In the genomic region with DNA sequence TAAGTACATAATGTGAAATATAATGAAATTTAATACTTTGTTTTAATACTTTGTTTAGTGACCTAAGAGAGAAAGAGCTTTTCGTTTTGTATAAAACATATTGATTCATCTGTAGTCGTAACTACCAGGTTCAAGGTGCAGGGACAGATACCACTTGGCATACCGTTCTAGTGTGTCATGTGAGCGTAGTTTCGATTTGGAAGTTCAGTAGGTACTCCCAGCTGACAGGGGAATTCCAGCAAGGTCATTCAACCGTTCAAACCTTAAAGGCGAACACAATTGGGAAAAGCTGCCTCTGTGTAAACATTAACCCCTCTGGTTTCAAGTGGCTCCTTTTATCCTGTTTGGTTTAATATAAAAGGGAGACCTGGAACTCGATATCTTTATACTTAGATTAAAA, we compare ENCODE assay signal across 10 mouse cellular contexts. TPM values are rescaled to one million over a fixed set of nuclear protein-coding genes. Genes with fewer than 3 reads are reported as not detected.
A peak's percentile ranks its signal among the peaks of the same experiment; 100 is the strongest.
DNase-seq lines count a peak whose midpoint lies in the region; ATAC-seq and TF ChIP-seq lines count a peak whose summit lies in the region.
"Had no signal": no experiment of that assay in that cellular context is flagged by ENCODE, and none has a peak within 500 bp of the region (broad histone marks: within the 10 kb centered on the region; RNA-seq: fewer than 3 reads in every experiment).

No protein-coding gene starts in this region.

- intact Hi-C loops in gastrocnemius, adult 2 months (cut with DNase I) = no loop called here

- whole genome bisulfite sequencing in intestine, embryonic 16.5 days = 31% methylated on average over 8 of the region's 8 CpGs
- 17% methylated on average over 8 of the region's 8 CpGs for WGBS in large intestine, adult 2 months

- H3K9ac ChIP-seq in CH12.LX (ENCODE audit: insufficient read depth, low read depth) = no peak overlapping the region
- no peak overlapping the region for H3K9ac ChIP-seq in intestine, embryonic 16.5 days (ENCODE audit: low read depth, low read length)
- H3K9ac ChIP-seq: limb, embryonic 13.5 days had no signal

- H3K27ac ChIP-seq in gastrocnemius, adult 2 months = peak overlapping the region; percentile 46; the same call in 1 of the 2 replicates
- H3K27ac ChIP-seq in CH12.LX (ENCODE audit: insufficient read depth, low read depth) = no peak overlapping the region
- H3K27ac ChIP-seq in intestine, embryonic 16.5 days (ENCODE audit: low read length) = no peak overlapping the region
- H3K27ac ChIP-seq: limb, embryonic 13.5 days had no signal

- TF ChIP-seq CTCF in gastrocnemius, adult 2 months (IDR thresholded peaks at IDR 0.05) = no peak
- TF ChIP-seq CTCF in CH12.LX (conservative IDR thresholded peaks at IDR 0.05 in 1 of 2, IDR thresholded peaks at IDR 0.05 in 1 of 2; ENCODE audit: low read depth in 2 of 2, low read length in 2 of 2) = no peak

- peaks cover 0 to 2% of the 10 kb centered on the region in 2 experiments for H3K36me3 ChIP-seq in CH12.LX (replicated peaks in 1 of 2; ENCODE audit: control insufficient read depth in 1 of 2, insufficient read depth in 1 of 2, low read length in 1 of 2)
- H3K36me3 ChIP-seq in intestine, embryonic 16.5 days (ENCODE audit: control insufficient read depth, insufficient read depth, low read length) = no peaks in the 10 kb centered on the region
- H3K36me3 ChIP-seq: limb, embryonic 13.5 days had no signal

- no peaks in the 10 kb centered on the region for H3K27me3 ChIP-seq in CH12.LX (replicated peaks)
- H3K27me3 ChIP-seq in intestine, embryonic 16.5 days (replicated peaks; ENCODE audit: control insufficient read depth, insufficient read depth, low read length) = no peaks in the 10 kb centered on the region
- H3K27me3 ChIP-seq: limb, embryonic 13.5 days had no signal

- in situ Hi-C loops in CH12.LX (cut with MboI; ENCODE audit: low pct_ligation_motif_present, low pct_unique_long_range_greater_than_20kb, low sequenced_read_pairs) = no loop called here

- H3K4me1 ChIP-seq in CH12.LX (ENCODE audit: control insufficient read depth in 1 of 2, insufficient read depth in 2 of 2) = peaks cover 11 to 41% of the 10 kb centered on the region in 2 experiments
- peaks cover 3% of the 10 kb centered on the region; the same call in 1 of the 2 replicates for H3K4me1 ChIP-seq in intestine, embryonic 16.5 days (ENCODE audit: control insufficient read depth, insufficient read depth, low read length)
- H3K4me1 ChIP-seq: limb, embryonic 13.5 days had no signal

- no peak for TF ChIP-seq POLR2A in CH12.LX (IDR thresholded peaks at IDR 0.05; ENCODE audit: low read depth, low read length)

- peak; percentile 77 for TF ChIP-seq EP300 in CH12.LX (IDR thresholded peaks at IDR 0.05; ENCODE audit: low read length)

- no peak for TF ChIP-seq RAD21 in CH12.LX (IDR thresholded peaks at IDR 0.05; ENCODE audit: low read depth, low read length)

- peak overlapping the region; percentile 56 for H3K4me3 ChIP-seq in gastrocnemius, adult 2 months
- no peak overlapping the region for H3K4me3 ChIP-seq in CH12.LX (replicated peaks in 1 of 3; ENCODE audit: low read depth in 2 of 3, low read length in 2 of 3, poor library complexity in 1 of 3)
- H3K4me3 ChIP-seq in intestine, embryonic 16.5 days (ENCODE audit: low read length) = no peak overlapping the region
- H3K4me3 ChIP-seq: limb, embryonic 13.5 days had no signal

- DNase-seq in gastrocnemius, adult 2 months = no peak
- no peak for DNase-seq in gastrocnemius, postnatal 4 days (ENCODE audit: low spot score in 2 of 2)
- peak; percentile 27 for DNase-seq in CH12.LX (ENCODE audit: extremely low read depth)
- DNase-seq in large intestine, adult 2 months (ENCODE audit: low read depth, low spot score) = peak; percentile 75
- DNase-seq in ovary, postnatal 36 days (ENCODE audit: low spot score) = no peak
- DNase-seq in thymus, postnatal 0 days (ENCODE audit: low spot score) = no peak
- no peak for DNase-seq in spleen, postnatal 36 days (ENCODE audit: low spot score in 2 of 2)

- peak overlapping the region; percentile 95 for H3K4me2 ChIP-seq in CH12.LX (ENCODE audit: insufficient read depth, low read depth, poor library complexity, severe bottlenecking)
- H3K4me2 ChIP-seq in intestine, embryonic 16.5 days (ENCODE audit: low read depth, low read length) = no peak overlapping the region
- H3K4me2 ChIP-seq: limb, embryonic 13.5 days had no signal

- ATAC-seq in intestine, embryonic 16.5 days = peak; percentile 86

- no peaks in the 10 kb centered on the region for H3K79me2 ChIP-seq in CH12.LX (replicated peaks; ENCODE audit: control insufficient read depth, extremely low read depth, insufficient read depth, poor library complexity, severe bottlenecking)

- H3K9me3 ChIP-seq in CH12.LX (replicated peaks; ENCODE audit: low read length) = no peaks in the 10 kb centered on the region
- no peaks in the 10 kb centered on the region for H3K9me3 ChIP-seq in intestine, embryonic 16.5 days (ENCODE audit: control insufficient read depth, low read length)
- H3K9me3 ChIP-seq: limb, embryonic 13.5 days had no signal

- dilution Hi-C loops in CH12.LX (cut with MboI; ENCODE audit: extremely low pct_ligation_motif_present, extremely low pct_unique_long_range_greater_than_20kb, low sequenced_read_pairs) = no loop called here

TF ChIP-seq in CH12.LX, 34 proteins besides CTCF, POLR2A, EP300 and RAD21:
- TF ChIP-seq RCOR1 (conservative IDR thresholded peaks at IDR 0.05; ENCODE audit: low read depth, low read length) = 0 out of 2 replicates have a peak, but pooled peaks have one; percentile 22
- peak; percentile 91 for TF ChIP-seq IRF4 (IDR thresholded peaks at IDR 0.05; ENCODE audit: low read depth, low read length)
- TF ChIP-seq ELF1 (IDR thresholded peaks at IDR 0.05; ENCODE audit: low read depth, low read length) = 0 out of 2 replicates have a peak, but pooled peaks have one; percentile 12
- 0 out of 2 replicates have a peak, but pooled peaks have one; percentile 14 for TF ChIP-seq MAFK (IDR thresholded peaks at IDR 0.05; ENCODE audit: insufficient replicate concordance, low read length)
- peak; percentile 37; the same call in 1 of the 2 replicates for TF ChIP-seq TCF12 (IDR thresholded peaks at IDR 0.05; ENCODE audit: low read depth, low read length)
- peak; percentile 57 for TF ChIP-seq ETS1 (conservative IDR thresholded peaks at IDR 0.05; ENCODE audit: low read depth, low read length)
- TF ChIP-seq CHD1 (IDR thresholded peaks at IDR 0.05; ENCODE audit: low read depth, low read length) = no peak; the same call in 1 of the 2 replicates
- no peak for TF ChIP-seq JUND (conservative IDR thresholded peaks at IDR 0.05; ENCODE audit: low read depth, low read length)
- TF ChIP-seq JUN (IDR thresholded peaks at IDR 0.05; ENCODE audit: insufficient read depth, low read depth, low read length) = no peak
- TF ChIP-seq MAX (IDR thresholded peaks at IDR 0.05; ENCODE audit: low read length) = peak; percentile 52; the same call in 1 of the 2 replicates
- TF ChIP-seq TBP (conservative IDR thresholded peaks at IDR 0.05; ENCODE audit: low read depth, low read length) = 0 out of 2 replicates have a peak, but pooled peaks have one; percentile 0
- peak; percentile 42; the same call in 1 of the 2 replicates for TF ChIP-seq SIN3A (IDR thresholded peaks at IDR 0.05; ENCODE audit: low read length)
- no peak for TF ChIP-seq GABPA (IDR thresholded peaks at IDR 0.05; ENCODE audit: insufficient replicate concordance, low read depth, low read length)
- TF ChIP-seq E2F4 (IDR thresholded peaks at IDR 0.05; ENCODE audit: insufficient replicate concordance, low read depth, low read length) = no peak
- peak; percentile 88 for TF ChIP-seq BHLHE40 (IDR thresholded peaks at IDR 0.05; ENCODE audit: low read depth, low read length)
- peak; percentile 57 for TF ChIP-seq USF1 (IDR thresholded peaks at IDR 0.05; ENCODE audit: low read depth, low read length)

RNA-seq across cellular contexts. Expression of gene Map3k13, which starts 24.5 kb away (rescaled TPM):
- total RNA-seq in gastrocnemius, adult 2 months (2021) = under 1 TPM; 0.70 to 0.74 TPM
- total RNA-seq in gastrocnemius, postnatal 4 days (2021) = under 1 TPM; 0.66 to 0.73 TPM
- total RNA-seq in CH12.LX (2012; rRNA removed) (0.42 and 0.89 TPM in 2 replicates), CH12.LX (2014; rRNA removed) (0.20 and 0.32 TPM in 2 replicates)
- 1.3 TPM in 2 replicates for polyA plus RNA-seq in CH12.LX (2012; ENCODE audit: insufficient read length, low read depth)
- polyA plus RNA-seq in intestine, embryonic 16.5 days (2015; fragmentation: Nextera tagmentation; extraction: Ambion mirVana) = 2.2 and 2.8 TPM in 2 replicates
- polyA plus RNA-seq in large intestine, adult 2 months (2012; rRNA removed) = 3.9 and 8.0 TPM in 2 replicates
- 0.59 and 0.66 TPM in 2 replicates for polyA plus RNA-seq in thymus, postnatal 0 days (2015; fragmentation: Nextera tagmentation; extraction: Ambion mirVana)
- total RNA-seq: monocyte, adult 5-6 weeks had no signal

RNA-seq across cellular contexts. Expression of gene Ehhadh, which starts 31.0 kb away (rescaled TPM):
- total RNA-seq in gastrocnemius, adult 2 months (2021) = 1 to 10 TPM; 5.7 to 6.8 TPM
- total RNA-seq in gastrocnemius, postnatal 4 days (2021) = 1 to 10 TPM; 4.0 to 4.7 TPM
- total RNA-seq in CH12.LX (2012; rRNA removed) (2.9 TPM in 2 replicates), CH12.LX (2014; rRNA removed) (0.47 and 0.93 TPM in 2 replicates)
- 0.86 and 1.1 TPM in 2 replicates for polyA plus RNA-seq in CH12.LX (2012; ENCODE audit: insufficient read length, low read depth)
- polyA plus RNA-seq in intestine, embryonic 16.5 days (2015; fragmentation: Nextera tagmentation; extraction: Ambion mirVana) = 20.2 and 25.9 TPM in 2 replicates
- polyA plus RNA-seq in large intestine, adult 2 months (2012; rRNA removed) = 16.5 and 37.3 TPM in 2 replicates
- 8.3 and 9.9 TPM in 2 replicates for polyA plus RNA-seq in thymus, postnatal 0 days (2015; fragmentation: Nextera tagmentation; extraction: Ambion mirVana)

Comparison
In these comparisons a context has a peak if more than half of its experiments do, and no peak if none do; other contexts are left out.
1. DNase-seq: peak in CH12.LX (single experiment) and large intestine, adult 2 months (single experiment); none in gastrocnemius, adult 2 months (single experiment), gastrocnemius, postnatal 4 days (0 of 2), ovary, postnatal 36 days (single experiment), thymus, postnatal 0 days (single experiment) and spleen, postnatal 36 days (0 of 2).